Mouse (Mus musculus): Measurements from ENCODE around the gene Gm43518. TPM values are rescaled to one million over a fixed set of nuclear protein-coding genes. Genes with fewer than 3 reads are reported as not detected.
A peak's percentile ranks its signal among the peaks of the same experiment; 100 is the strongest.

Gene Gm43518
- 1 to 10 TPM in 1 of 4 experiments, not detected in 3; 1.2 TPM for total RNA-seq (2022)

DNA sequence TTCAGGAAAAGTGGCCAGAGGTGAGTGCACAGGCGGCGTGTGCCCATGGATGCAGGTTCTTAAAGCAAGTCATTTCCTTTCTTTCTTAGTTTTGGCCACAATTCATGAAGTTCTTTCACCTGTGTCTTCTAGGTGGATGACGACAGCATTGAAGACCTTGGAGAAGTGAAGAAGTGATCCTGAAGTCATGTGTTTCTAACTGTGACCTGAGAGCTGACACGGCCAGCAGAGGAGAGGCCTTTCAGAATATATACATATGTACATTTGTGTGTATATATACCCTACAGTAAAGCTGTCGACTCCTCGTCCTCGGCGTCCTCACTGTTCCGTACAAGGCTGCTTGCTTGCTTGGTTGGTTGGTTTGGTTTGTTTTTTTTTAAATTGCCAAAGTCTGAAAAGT, at the start of gene Gm43518:
Gene Gm43518, plus strand, starts transcription at position 301 of the 400 bp plus-strand sequence.
- DNase-seq (ENCODE audit: low spot score in 2 of 2) = no peak

DNA sequence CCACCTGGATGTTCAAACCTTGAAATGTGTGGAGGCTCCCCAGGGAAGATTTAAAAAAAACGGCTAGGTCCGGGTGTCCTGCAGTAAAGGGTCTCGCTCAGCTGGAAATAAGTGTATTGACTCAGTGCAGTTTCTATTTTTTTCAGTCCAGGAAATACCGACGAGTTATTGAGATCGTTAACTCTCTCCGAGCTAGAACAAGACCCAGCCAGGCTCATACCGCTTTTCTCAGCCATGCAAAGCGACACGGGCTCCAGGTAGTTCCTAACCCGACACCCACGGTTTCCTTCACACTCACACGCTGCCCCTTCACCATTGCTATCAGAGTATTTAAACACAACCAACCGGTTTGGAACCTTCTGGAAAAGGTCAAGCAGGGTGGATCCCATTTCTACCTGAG, 49.2 kb upstream of the Gm43518 start:
- no peak for DNase-seq (ENCODE audit: low spot score in 2 of 2)

GRCm38 (mm10) chr5:123879928-123880327, 47.3 kb upstream of the Gm43518 start, which contains the start of gene Hcar1:
Gene Hcar1, minus strand, starts transcription at chr5:123880020.
- no peak for DNase-seq (ENCODE audit: low spot score in 2 of 2)

DNA sequence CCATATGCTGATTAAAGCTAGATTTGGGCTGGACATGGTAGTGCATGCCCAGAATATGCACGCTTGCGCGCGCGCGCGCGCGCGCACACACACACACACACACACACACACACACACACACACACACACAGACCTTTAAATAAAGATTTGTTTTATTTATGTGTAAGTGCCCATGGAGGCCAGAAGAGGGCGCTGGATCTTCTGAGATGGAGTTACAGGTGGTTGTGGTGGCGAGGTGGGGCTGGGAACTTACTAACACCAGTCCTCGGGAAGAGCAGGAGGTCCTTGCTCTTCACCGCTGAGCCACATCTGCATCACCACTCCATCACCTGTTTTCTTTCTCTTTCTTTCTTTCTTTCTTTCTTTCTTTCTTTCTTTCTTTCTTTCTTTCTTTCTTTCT, 46.4 kb upstream of the Gm43518 start:
- no peak for DNase-seq (ENCODE audit: low spot score in 2 of 2)

DNA sequence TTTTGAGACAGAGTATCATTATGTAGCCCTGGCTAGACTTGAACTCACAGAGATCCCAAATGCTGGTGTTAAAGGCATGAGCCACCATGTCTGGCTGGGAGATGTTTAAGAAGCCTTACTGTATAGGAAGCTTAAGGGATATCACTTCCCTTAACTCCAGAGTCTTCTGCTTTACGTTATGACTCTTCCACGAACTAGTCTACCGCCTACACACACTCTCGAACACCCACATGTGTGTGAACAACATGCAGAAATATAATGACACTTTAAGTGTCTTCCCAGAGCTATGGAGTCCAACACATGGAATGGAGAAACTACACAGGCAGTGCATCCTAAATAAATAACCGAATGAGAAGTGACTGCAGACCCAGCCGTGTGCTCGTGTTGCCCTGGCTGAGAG, 43.3 kb upstream of the Gm43518 start:
- no peak for DNase-seq (ENCODE audit: low spot score in 2 of 2)

DNA sequence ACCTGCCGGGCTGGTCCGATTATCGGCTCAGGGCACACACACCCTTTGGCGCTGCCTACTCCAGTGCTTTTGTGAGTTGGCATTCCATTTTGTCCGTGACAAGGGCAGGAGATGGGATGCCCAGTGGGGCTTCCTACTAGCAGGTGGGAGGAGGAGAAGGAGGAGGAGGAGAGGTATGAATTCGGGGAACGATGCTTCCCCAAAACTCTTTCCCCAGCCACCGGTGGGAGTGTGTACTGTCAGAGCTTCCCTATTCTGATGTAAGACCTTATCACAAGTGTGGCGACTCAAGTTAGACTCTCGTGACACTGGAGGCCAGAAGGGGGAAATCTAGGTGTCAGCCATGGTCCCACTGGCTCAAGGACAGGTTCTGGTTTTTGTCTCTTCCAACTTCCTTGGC, 42.9 kb upstream of the Gm43518 start:
- no peak for DNase-seq (ENCODE audit: low spot score in 2 of 2)

DNA sequence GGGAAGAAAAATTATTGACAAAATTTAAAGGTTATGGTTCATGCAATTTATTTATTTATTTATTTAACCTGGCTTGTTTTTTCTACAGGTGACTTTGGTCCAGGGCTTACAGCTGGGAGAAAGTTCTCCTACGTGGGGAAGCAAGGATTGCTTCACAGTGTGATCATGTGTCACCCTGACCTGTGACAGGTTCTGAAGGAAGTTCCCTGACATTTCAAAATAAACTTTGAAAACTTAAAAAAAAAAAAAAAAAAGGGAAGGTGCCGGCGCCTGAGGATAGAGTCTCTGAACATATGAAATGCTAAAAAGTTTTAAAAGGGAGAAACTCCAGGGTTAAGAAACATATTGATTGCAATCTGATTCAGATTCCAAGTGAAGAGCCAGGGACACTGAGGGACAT, 40.9 kb upstream of the Gm43518 start:
- no peak for DNase-seq (ENCODE audit: low spot score in 2 of 2)

- no peak for DNase-seq (ENCODE audit: low spot score in 2 of 2)
Observed at GRCm38 (mm10) chr5:123890312-123890711, 36.9 kb upstream of the Gm43518 start.

GRCm38 (mm10) chr5:123890987-123891386, 36.2 kb upstream of the Gm43518 start:
- no peak for DNase-seq (ENCODE audit: low spot score in 2 of 2)

GRCm38 (mm10) chr5:123891669-123892068, 35.5 kb upstream of the Gm43518 start:
- no peak for DNase-seq (ENCODE audit: low spot score in 2 of 2)

DNA sequence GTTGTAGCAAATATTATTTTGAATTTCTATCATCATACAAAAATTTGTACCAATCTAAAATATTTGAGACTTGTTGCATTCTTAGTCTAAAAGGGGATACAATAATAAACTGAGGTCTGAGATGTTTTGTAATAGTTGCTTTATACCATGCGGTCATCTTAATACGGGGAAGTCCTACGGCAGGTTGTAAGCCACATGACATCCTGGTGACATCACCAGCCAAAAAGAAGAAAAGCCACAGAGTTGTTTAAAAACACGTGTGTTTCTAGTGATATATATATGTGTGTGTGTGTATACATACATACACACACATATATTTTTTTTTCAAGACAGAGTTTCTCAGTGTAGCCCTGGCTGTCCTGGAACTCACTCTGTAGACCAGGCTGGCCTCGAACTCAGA, 33.7 kb upstream of the Gm43518 start:
- DNase-seq (ENCODE audit: low spot score in 2 of 2) = no peak

DNA sequence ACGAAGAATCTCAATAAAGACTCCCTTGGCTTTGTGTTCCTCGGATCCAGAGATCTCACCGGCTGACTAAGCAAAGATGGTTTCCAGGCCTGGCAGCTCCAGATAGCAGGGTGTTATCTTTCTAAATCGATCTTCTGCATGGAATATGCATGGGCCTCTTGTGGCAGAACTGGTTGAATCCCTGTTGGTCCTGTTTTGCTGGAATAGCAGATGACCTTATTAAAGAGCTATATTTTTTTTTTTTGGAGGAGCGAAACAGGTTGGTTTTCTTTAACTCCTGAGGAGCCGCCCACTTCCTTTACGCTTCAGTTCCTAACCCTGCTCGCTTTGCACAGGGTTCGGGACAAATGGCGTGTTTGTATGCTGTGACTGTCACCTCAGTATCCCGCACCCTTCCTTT, 30.8 kb upstream of the Gm43518 start:
- no peak for DNase-seq (ENCODE audit: low spot score in 2 of 2)

DNA sequence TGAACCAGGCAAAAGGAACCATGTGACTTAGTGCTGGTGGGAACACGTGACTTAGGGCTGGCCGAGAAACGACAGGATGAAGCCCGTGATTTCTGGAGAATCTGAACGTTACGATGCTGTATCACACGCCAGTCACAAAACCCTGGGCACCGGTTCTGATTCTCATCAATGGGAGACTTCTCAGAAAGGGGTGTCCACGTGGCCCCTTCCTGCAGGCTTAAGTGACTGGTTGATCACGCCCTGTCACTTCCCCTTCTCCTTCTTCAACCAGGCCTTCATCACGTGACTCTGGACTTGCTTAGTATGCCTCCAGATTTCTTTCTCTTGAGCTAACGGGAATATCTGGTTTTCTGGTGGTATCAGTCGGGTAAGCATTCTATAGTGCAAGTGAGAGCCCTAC, 29.9 kb upstream of the Gm43518 start:
- no peak for DNase-seq (ENCODE audit: low spot score in 2 of 2)

DNA sequence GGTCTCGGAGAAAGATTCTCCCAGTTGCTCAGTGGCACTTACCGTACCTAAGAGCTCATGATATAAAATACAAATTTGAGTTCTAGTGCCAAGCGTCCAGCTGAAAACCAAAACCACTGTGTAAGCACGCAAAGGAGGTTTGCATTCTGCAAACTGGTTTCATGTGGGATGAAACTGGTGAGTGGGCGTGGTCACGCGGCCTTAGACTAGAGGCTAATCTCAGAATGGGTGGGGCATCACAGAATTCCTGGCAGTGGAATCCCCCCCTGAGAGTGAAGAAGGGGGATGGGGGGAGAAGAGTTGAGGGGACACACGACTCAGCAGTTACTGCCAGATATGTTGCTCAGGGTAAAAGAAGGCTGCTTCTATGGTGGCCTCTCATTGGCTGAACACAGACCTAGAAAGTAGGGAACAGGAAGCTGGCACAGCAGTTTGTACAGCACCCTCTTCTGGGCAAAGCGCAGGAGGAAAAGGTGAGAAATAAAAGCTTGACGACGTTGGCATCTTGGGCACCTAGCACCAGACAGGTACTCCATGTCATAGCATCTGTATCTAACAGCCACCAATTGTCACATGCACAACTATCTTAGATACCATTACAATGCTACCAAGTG, 23.1 kb upstream of the Gm43518 start:
- no peak for DNase-seq (ENCODE audit: low spot score in 2 of 2)

DNA sequence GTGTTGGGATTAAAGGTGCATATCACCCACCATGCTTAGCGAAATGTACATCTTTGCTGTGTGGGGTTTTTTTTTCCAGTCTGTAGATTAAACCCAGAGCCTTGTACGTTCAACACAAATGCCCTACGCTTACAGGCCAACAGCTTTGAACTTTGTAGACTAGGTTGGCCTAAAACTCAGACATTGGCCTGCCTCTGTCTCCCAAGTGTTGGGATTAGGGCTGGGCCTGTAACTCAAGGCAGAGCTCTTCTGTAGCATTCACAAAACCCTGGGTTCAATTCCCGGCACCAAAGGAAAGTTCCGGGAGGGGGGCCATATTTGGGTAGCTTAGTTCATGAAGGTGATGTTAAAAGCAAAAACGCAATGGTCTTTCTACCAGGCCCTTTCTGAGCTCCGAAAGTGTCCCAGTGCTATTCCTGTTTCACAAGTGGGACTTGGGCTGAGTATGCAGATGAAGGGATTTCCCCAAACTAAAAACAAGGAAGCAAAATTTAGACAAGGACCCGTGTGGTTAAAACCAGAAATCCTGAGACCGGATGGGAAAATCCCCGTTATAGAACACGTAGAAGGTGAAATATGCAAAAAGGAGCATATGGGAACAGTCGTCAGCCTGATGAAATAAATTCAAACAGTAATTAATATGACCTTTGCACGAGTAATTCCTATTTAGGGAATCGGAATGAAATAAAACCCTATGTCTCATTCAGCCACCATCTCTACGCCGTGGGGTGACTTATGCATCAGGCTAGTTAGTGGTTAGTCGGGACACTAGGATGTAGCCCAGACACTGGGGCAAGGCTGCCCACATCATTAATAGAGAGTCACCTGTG, 20.9 kb upstream of the Gm43518 start:
- DNase-seq (ENCODE audit: low spot score in 2 of 2) = no peak

DNA sequence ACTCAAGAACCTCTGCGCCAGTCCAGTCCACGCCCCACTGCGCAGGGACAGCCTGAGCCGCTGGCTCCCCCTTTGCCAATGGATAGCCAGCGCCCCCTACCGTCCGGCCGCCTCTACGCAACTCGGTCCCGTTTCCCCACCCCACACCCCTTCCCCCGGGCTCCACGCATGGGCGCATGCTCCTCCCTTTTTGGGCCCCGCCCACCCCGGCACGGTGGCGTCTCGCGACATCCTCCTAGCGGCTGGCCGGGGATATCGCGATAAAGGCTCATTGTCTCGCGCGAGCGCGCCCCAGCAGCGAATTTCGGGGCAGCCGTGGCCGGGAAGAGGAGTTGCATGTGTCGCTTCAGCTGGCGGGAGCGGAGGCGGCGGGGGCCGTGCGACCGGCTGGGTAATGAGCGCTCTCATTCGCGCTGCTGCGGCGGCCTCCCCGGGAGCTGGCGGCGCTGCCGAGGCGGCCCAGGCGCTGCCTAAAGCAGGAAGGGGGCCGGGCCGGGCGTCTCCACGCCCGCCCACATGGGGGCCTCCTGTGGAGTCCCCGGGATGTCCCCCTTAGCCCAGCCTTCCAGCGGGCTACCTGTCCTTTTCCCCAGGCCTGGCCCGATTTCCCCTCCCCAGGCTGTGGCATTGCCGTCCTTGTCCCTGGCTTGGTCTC, 20.1 kb upstream of the Gm43518 start, which contains the start of gene Denr:
Gene Denr, plus strand, starts transcription at position 200 of the 655 bp plus-strand sequence.
- DNase-seq (ENCODE audit: low spot score in 2 of 2) = peak; percentile 96 to 97

GRCm38 (mm10) chr5:123907631-123907977, 19.6 kb upstream of the Gm43518 start:
- no peak for DNase-seq (ENCODE audit: low spot score in 2 of 2)

- no peak for DNase-seq (ENCODE audit: low spot score in 2 of 2)
Observed at GRCm38 (mm10) chr5:123914852-123915251, 12.4 kb upstream of the Gm43518 start.

DNA sequence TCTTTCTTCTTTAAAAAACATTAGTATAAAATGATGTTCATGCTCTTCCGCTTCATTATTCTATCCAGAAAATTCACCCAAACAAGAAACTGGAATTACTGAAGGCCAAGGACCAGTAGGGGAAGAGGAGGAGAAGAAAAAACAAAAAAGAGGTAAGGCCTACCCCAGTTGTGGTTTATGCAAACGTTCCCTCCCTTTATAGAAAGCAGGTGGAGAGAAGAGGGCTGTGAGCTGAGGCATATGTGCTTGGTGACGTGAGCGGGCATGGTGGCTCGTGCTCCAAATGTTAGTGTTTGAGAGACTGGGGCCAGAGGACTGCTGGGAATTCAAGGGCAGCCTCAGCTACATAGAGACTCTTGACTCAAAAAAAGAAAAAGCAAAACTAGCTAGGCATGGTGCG, 5.1 kb upstream of the Gm43518 start:
- DNase-seq (ENCODE audit: low spot score in 2 of 2) = no peak

GRCm38 (mm10) chr5:123930508-123930989, 3.3 kb downstream of the Gm43518 start, which contains the start of gene Ccdc62:
Gene Ccdc62, plus strand, starts transcription at chr5:123930679.
- peak; percentile 68 to 90 for DNase-seq (ENCODE audit: low spot score in 2 of 2)

DNA sequence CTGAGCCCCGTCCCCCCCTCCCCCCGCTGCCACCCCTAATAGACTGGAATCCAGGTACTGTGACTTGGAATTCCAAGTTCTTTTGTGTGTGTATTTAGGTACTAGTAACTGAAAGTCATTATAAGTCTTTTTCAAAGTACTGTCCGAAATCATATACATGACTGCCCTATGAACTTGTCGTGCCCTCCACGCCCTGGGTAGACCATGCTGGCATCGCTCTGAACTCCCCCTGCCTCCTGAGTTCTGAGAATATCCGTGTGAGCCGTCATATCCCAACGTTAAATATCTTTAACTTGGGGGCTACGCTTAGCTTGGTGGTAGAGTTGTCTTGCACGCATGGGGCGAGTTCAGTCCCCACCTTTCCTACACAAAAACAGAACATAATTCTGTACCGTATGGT, 3.9 kb downstream of the Gm43518 start:
- no peak for DNase-seq (ENCODE audit: low spot score in 2 of 2)

- no peak for DNase-seq (ENCODE audit: low spot score in 2 of 2)
Observed at GRCm38 (mm10) chr5:123932927-123933326, 5.7 kb downstream of the Gm43518 start.

Measured in left cerebral cortex, adult 8-10 months (tissue).